ENCODE assay signal across 7 mouse cellular contexts in genomic region chr12:30596818-30597407, GRCm38 (mm10). TPM values are rescaled to one million over a fixed set of nuclear protein-coding genes. Genes with fewer than 3 reads are reported as not detected.
DNase-seq lines count a peak whose midpoint lies in the region; ATAC-seq and TF ChIP-seq lines count a peak whose summit lies in the region.

No protein-coding gene starts in this region.

- peak; percentile 47 to 53 for DNase-seq in B cell, adult 2 months
- peak; percentile 78 for DNase-seq in ES-CJ7 (ENCODE audit: low read depth, low spot score)
- peak; percentile 37 for DNase-seq in cerebellum, adult 11-12 months
- DNase-seq in forelimb bud, embryonic 11.5 days (ENCODE audit: low read depth, low spot score), result peak; percentile 62
- DNase-seq in lung, adult 18-20 months, result peak; percentile 35 to 58

- H3K4me1 ChIP-seq in kidney, embryonic 14.5 days (ENCODE audit: control insufficient read depth, insufficient read depth, low read length), result no peaks in the 10 kb centered on the region
- peaks cover 2% of the 10 kb centered on the region; the same call in 1 of the 2 replicates for H3K4me1 ChIP-seq in olfactory bulb, adult 2 months (ENCODE audit: control insufficient read depth, insufficient read depth, low read length)

- 41% methylated on average over 8 of the region's 8 CpGs for WGBS in kidney, embryonic 14.5 days
- WGBS in olfactory bulb, adult 2 months, result 38% methylated on average over 8 of the region's 8 CpGs

- H3K36me3 ChIP-seq in kidney, embryonic 14.5 days (ENCODE audit: control insufficient read depth, insufficient read depth, low read length), result no peaks in the 10 kb centered on the region

- TF ChIP-seq CTCF in olfactory bulb, adult 2 months (IDR thresholded peaks at IDR 0.05; ENCODE audit: insufficient read depth, low read depth, low read length), result peak; percentile 62

- no peak for TF ChIP-seq POLR2A in olfactory bulb, adult 2 months (IDR thresholded peaks at IDR 0.05; ENCODE audit: insufficient read depth, low read depth, low read length)

- peak; percentile 71; the same call in 1 of the 2 replicates for ATAC-seq in kidney, embryonic 14.5 days (ENCODE audit: low FRiP score, low TSS enrichment)

- H3K4me2 ChIP-seq in kidney, embryonic 14.5 days (replicated peaks; ENCODE audit: low read depth, low read length), result no peak overlapping the region

- H3K27me3 ChIP-seq in kidney, embryonic 14.5 days (ENCODE audit: control insufficient read depth, insufficient read depth, low read length), result no peaks in the 10 kb centered on the region

- H3K9me3 ChIP-seq in kidney, embryonic 14.5 days (ENCODE audit: control insufficient read depth, low read length), result no peaks in the 10 kb centered on the region

- H3K27ac ChIP-seq in kidney, embryonic 14.5 days (ENCODE audit: low read depth, low read length), result no peak overlapping the region
- no peak overlapping the region for H3K27ac ChIP-seq in olfactory bulb, adult 2 months (ENCODE audit: insufficient read depth, low read depth, low read length)

- H3K9ac ChIP-seq in kidney, embryonic 14.5 days (ENCODE audit: low read depth, low read length), result no peak overlapping the region

- H3K4me3 ChIP-seq in kidney, embryonic 14.5 days (ENCODE audit: low read length), result no peak overlapping the region
- no peak overlapping the region for H3K4me3 ChIP-seq in olfactory bulb, adult 2 months (ENCODE audit: insufficient read depth, low read depth, low read length)

RNA-seq across cellular contexts. Expression of gene Tmem18, which starts 12.7 kb away (rescaled TPM):
- polyA plus RNA-seq in kidney, embryonic 14.5 days (2014; fragmentation: Nextera tagmentation; extraction: Ambion mirVana), result 17.5 and 27.8 TPM in 2 replicates
- not detected in 2 replicates for polyA plus RNA-seq in olfactory bulb, adult 2 months (2012; ENCODE audit: insufficient read depth, insufficient read length, low replicate concordance, missing spikeins)
